In the genomic region with DNA sequence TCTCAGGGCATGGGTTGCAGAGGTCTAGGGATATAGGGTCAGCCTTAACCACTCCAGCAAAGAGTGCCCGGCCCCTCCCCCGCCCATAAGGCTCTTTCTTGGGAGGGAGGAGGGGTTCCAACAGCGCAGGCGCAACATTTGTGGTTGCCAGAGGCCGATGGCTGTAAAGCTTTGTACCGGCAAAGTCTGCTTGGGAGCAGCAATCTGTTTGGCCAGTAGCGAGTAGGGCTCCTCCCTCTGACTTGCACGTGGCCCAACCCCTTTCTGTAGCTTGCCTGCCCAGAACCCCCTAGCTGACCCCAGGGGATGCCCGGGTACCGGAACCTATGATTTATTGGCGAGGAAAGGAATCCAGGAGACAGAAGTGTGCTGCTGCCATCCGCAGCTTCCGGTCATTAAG, we compare ENCODE assay signal across 10 mouse cellular contexts. TPM values are rescaled to one million over a fixed set of nuclear protein-coding genes. Genes with fewer than 3 reads are reported as not detected.
A peak's percentile ranks its signal among the peaks of the same experiment; 100 is the strongest.
DNase-seq lines count a peak whose midpoint lies in the region; ATAC-seq lines count a peak whose summit lies in the region.
"Had no signal": no experiment of that assay in that cellular context is flagged by ENCODE, and none has a peak within 500 bp of the region (broad histone marks: within the 10 kb centered on the region; RNA-seq: fewer than 3 reads in every experiment).

No protein-coding gene starts in this region.

- ATAC-seq in forebrain, embryonic 14.5 days: peak; percentile 6; the same call in 1 of the 2 replicates
- no peak for ATAC-seq in intestine, embryonic 16.5 days

- DNase-seq in layer of hippocampus, adult 11-12 months (ENCODE audit: low spot score): peak; percentile 62
- DNase-seq in layer of hippocampus, adult 9-10 months (ENCODE audit: low spot score): no peak
- peak; percentile 88 for DNase-seq in forebrain, embryonic 14.5 days (ENCODE audit: low spot score)
- peak; percentile 73 to 79 for DNase-seq in layer of hippocampus, postnatal 36 days
- DNase-seq in retina, adult 2 months (ENCODE audit: low read depth, low spot score): peak; percentile 48
- no peak for DNase-seq in lung, postnatal 36 days
- no peak for DNase-seq in adrenal gland, adult 8-10 months

- H3K4me2 ChIP-seq in forebrain, embryonic 14.5 days (ENCODE audit: low read length): peak overlapping the region; percentile 80
- no peak overlapping the region for H3K4me2 ChIP-seq in intestine, embryonic 16.5 days (ENCODE audit: low read depth, low read length)

- no peaks in the 10 kb centered on the region for H3K36me3 ChIP-seq in forebrain, embryonic 14.5 days (ENCODE audit: control insufficient read depth, insufficient read depth, low read length)
- no peaks in the 10 kb centered on the region for H3K36me3 ChIP-seq in intestine, embryonic 16.5 days (ENCODE audit: control insufficient read depth, insufficient read depth, low read length)

- H3K9me3 ChIP-seq in forebrain, embryonic 14.5 days (replicated peaks; ENCODE audit: control insufficient read depth, low read length): no peaks in the 10 kb centered on the region
- no peaks in the 10 kb centered on the region for H3K9me3 ChIP-seq in intestine, embryonic 16.5 days (ENCODE audit: control insufficient read depth, low read length)

- peaks cover 35% of the 10 kb centered on the region for H3K27me3 ChIP-seq in forebrain, embryonic 14.5 days (replicated peaks; ENCODE audit: control insufficient read depth, insufficient read depth, low read length)
- H3K27me3 ChIP-seq in intestine, embryonic 16.5 days (replicated peaks; ENCODE audit: control insufficient read depth, insufficient read depth, low read length): peaks cover 80% of the 10 kb centered on the region

- 2% methylated on average over 13 of the region's 13 CpGs for WGBS in forebrain, embryonic 14.5 days
- 6% methylated on average over 13 of the region's 13 CpGs for WGBS in intestine, embryonic 16.5 days

- H3K4me1 ChIP-seq in forebrain, embryonic 14.5 days (ENCODE audit: control insufficient read depth, insufficient read depth, low read length): peaks cover 41% of the 10 kb centered on the region
- H3K4me1 ChIP-seq in intestine, embryonic 16.5 days (ENCODE audit: control insufficient read depth, insufficient read depth, low read length): peaks cover 13% of the 10 kb centered on the region

- peak overlapping the region; percentile 44 for H3K27ac ChIP-seq in forebrain, embryonic 14.5 days (ENCODE audit: low read depth, low read length)
- no peak overlapping the region for H3K27ac ChIP-seq in intestine, embryonic 16.5 days (ENCODE audit: low read length)

- peak overlapping the region; percentile 80 for H3K4me3 ChIP-seq in forebrain, embryonic 14.5 days (ENCODE audit: low read depth, low read length)
- H3K4me3 ChIP-seq in intestine, embryonic 16.5 days (ENCODE audit: low read length): no peak overlapping the region
- H3K4me3 ChIP-seq: megakaryocyte, embryonic 14.5 days had no signal

- peak overlapping the region; percentile 93 for H3K9ac ChIP-seq in forebrain, embryonic 14.5 days (ENCODE audit: low read length)
- no peak overlapping the region for H3K9ac ChIP-seq in intestine, embryonic 16.5 days (ENCODE audit: low read depth, low read length)

RNA-seq across cellular contexts. Expression of gene Crmp1, which starts 2.4 kb away (rescaled TPM):
- 654 and 880 TPM in 2 replicates for polyA plus RNA-seq in forebrain, embryonic 14.5 days (2014; fragmentation: Nextera tagmentation; extraction: Ambion mirVana)
- total RNA-seq in layer of hippocampus, postnatal 36 days (2021): 100 to 1,000 TPM; 239 to 241 TPM
- polyA plus RNA-seq in intestine, embryonic 16.5 days (2015; fragmentation: Nextera tagmentation; extraction: Ambion mirVana): 25.2 and 26.0 TPM in 2 replicates
- total RNA-seq in adrenal gland, adult 8-10 months (2022): 10 to 100 TPM; 10.4 to 17.7 (median 13.3) TPM
- total RNA-seq: MEL had no signal

Comparison
In these comparisons a context has a peak if more than half of its experiments do, and no peak if none do; other contexts are left out.
1. DNase-seq: peak in layer of hippocampus, adult 11-12 months (single experiment), forebrain, embryonic 14.5 days (single experiment), layer of hippocampus, postnatal 36 days (2 of 2) and retina, adult 2 months (single experiment); none in layer of hippocampus, adult 9-10 months (single experiment), lung, postnatal 36 days (single experiment) and adrenal gland, adult 8-10 months (single experiment).
2. RNA of gene Crmp1, which starts 2.4 kb away (total RNA-seq): 239 to 241 TPM in layer of hippocampus, postnatal 36 days; 10.4 to 17.7 TPM in adrenal gland, adult 8-10 months; every median in the first group is over 10 times any median in the second.